Mouse (Mus musculus) midbrain, embryonic 14.5 days (tissue): ENCODE measurements around the gene Fam167b. TPM values are rescaled to one million over a fixed set of nuclear protein-coding genes. Genes with fewer than 3 reads are reported as not detected.
"Not testable (repeated sequence)": the region's sequence is repeated elsewhere in the genome, so short reads cannot be mapped to it uniquely, and the experiment has no call there.

Experiments used
- ATAC-seq: fragments of 200-750 bp; cut with Nextera tagmentation; 2 replicates; pipeline ENCODE4 v1.8.0; 2017; ENCODE audit warnings: moderate number of reproducible peaks, moderate library complexity; ENCODE audit not compliant: low FRiP score, low TSS enrichment
- DNase-seq: peaks from one replicate; pipeline ENCODE4 v3.0.0-alpha.2; 2015
- H3K27ac ChIP-seq: fragments of 300-500 bp; sonication (generic); replicated peaks from 2 replicates; pipeline ENCODE4 v1.5.1; 2014; ENCODE audit warnings: mild to moderate bottlenecking, low read depth, low read length, moderate library complexity
- H3K27me3 ChIP-seq: fragments of 300-500 bp; sonication (generic); 2 replicates; pipeline ENCODE4 v1.6.1; 2014; ENCODE audit warnings: low read length, control low read depth, mixed read lengths; ENCODE audit not compliant: control insufficient read depth, insufficient read depth
- H3K36me3 ChIP-seq: fragments of 300-500 bp; sonication (generic); 2 replicates; pipeline ENCODE4 v1.6.1; 2014; ENCODE audit warnings: low read length, control low read depth; ENCODE audit not compliant: control insufficient read depth, insufficient read depth
- H3K4me1 ChIP-seq: fragments of 300-500 bp; sonication (generic); 2 replicates; pipeline ENCODE4 v1.6.1; 2014; ENCODE audit warnings: mild to moderate bottlenecking, antibody characterized with exemption, low read length, control low read depth; ENCODE audit not compliant: control insufficient read depth, insufficient read depth
- H3K4me2 ChIP-seq: fragments of 300-500 bp; sonication (generic); 2 replicates; pipeline ENCODE4 v1.6.1; 2014; ENCODE audit warnings: mild to moderate bottlenecking, low read length, moderate library complexity
- H3K4me3 ChIP-seq: fragments of 300-500 bp; sonication (generic); replicated peaks from 2 replicates; pipeline ENCODE4 v1.5.1; 2014; ENCODE audit warnings: low read depth, low read length
- H3K9ac ChIP-seq: fragments of 300-500 bp; sonication (generic); replicated peaks from 2 replicates; pipeline ENCODE4 v1.6.1; 2014; ENCODE audit warnings: mild to moderate bottlenecking, low read length, moderate library complexity
- H3K9me3 ChIP-seq: fragments of 300-500 bp; sonication (generic); 2 replicates; pipeline ENCODE4 v1.6.1; 2016; ENCODE audit warnings: low read length, control low read depth, mixed read lengths; ENCODE audit not compliant: control insufficient read depth
- WGBS: fragments of 180-500 bp; shearing (Covaris S2); extraction: QIAGEN DNeasy Blood & Tissue Kit; methylation state at CpG from one replicate; pipeline ENCODE4 v1.1.7; 2014; 5-methylcytosine and 5-hydroxymethylcytosine counted together
- microRNA-seq: library from miRNA; unstranded; fragments of <30 nt; microRNA quantifications from one replicate; pipeline ENCODE4, GENCODE M21; 2016
- polyA plus RNA-seq: library from polyadenylated mRNA; unstranded; fragments of >200 nt; fragmentation: Nextera tagmentation; extraction: Ambion mirVana; gene quantifications from 2 replicates; pipeline ENCODE4 v1.2.1, GENCODE M21; 2014

Fam167b gene
- polyA plus RNA-seq, 1 experiment from 2014 or later, result 0.24 TPM

- no peaks in the 10 kb centered on the region for H3K36me3 ChIP-seq
- H3K4me3 ChIP-seq, result no peak overlapping the region
- H3K4me2 ChIP-seq, result no peak overlapping the region
- no peak overlapping the region for H3K27ac ChIP-seq
- ATAC-seq (no peak), DNase-seq (no peak)
- no peak overlapping the region for H3K9ac ChIP-seq
- WGBS, result 89% methylated on average over 4 of the region's 4 CpGs
- H3K9me3 ChIP-seq, result no peaks in the 10 kb centered on the region
- no peaks in the 10 kb centered on the region for H3K27me3 ChIP-seq
- H3K4me1 ChIP-seq, result peaks cover 12% of the 10 kb centered on the region
These were observed 34.2 kb downstream of the Fam167b start for GRCm38 (mm10) chr4:129544106-129544505.

- DNase-seq, result peak; percentile 98
- no peaks in the 10 kb centered on the region for H3K36me3 ChIP-seq
- H3K9me3 ChIP-seq, result no peaks in the 10 kb centered on the region
- no peaks in the 10 kb centered on the region for H3K27me3 ChIP-seq
- H3K27ac ChIP-seq, result peak within 1 kb of the TSS; percentile 74
- peak within 1 kb of the TSS; percentile 78 for H3K4me3 ChIP-seq
- under 1% methylated on average over 46 of the region's 46 CpGs for WGBS
- peak within 1 kb of the TSS; percentile 78 for H3K9ac ChIP-seq
- peak within 1 kb of the TSS; percentile 68 for H3K4me2 ChIP-seq
- peak; percentile 99 for ATAC-seq
- H3K4me1 ChIP-seq, result peaks cover 12% of the 10 kb centered on the region
These were observed 35.7 kb downstream of the Fam167b start, which contains the start of gene Hdac1 for GRCm38 (mm10) chr4:129542592-129543141. Hdac1 (minus strand) TSS chr4:129542713.

GRCm38 (mm10) chr4:129541868-129542591, 36.3 kb downstream of the Fam167b start:
- peak overlapping the region; percentile 74 for H3K27ac ChIP-seq
- peak overlapping the region; percentile 78 for H3K4me3 ChIP-seq
- WGBS, result 0% methylated on average over 30 of the region's 30 CpGs
- DNase-seq (peak; percentile 49), ATAC-seq (0 out of 2 replicates have a peak, but pooled peaks have one; percentile 15)
- H3K4me1 ChIP-seq, result peaks cover 12% of the 10 kb centered on the region
- peak overlapping the region; percentile 68 for H3K4me2 ChIP-seq
- H3K9ac ChIP-seq, result peak overlapping the region; percentile 78
- H3K36me3 ChIP-seq, result no peaks in the 10 kb centered on the region
- H3K9me3 ChIP-seq, result no peaks in the 10 kb centered on the region
- no peaks in the 10 kb centered on the region for H3K27me3 ChIP-seq

- Histone ChIP-seq H3K4me1 (peaks cover 12% of the 10 kb centered on the region), H3K9ac (no peak overlapping the region), H3K27me3 (no peaks in the 10 kb centered on the region), H3K36me3 (0 out of 2 replicates have a peak, but pooled peaks cover 5% of the 10 kb centered on the region), H3K27ac (no peak overlapping the region), H3K4me2 (no peak overlapping the region), H3K4me3 (no peak overlapping the region), H3K9me3 (no peaks in the 10 kb centered on the region)
- 94% methylated on average over 6 of the region's 6 CpGs for WGBS
- DNase-seq (no peak), ATAC-seq (no peak)
These were observed 38.3 kb downstream of the Fam167b start for GRCm38 (mm10) chr4:129540012-129540411.

GRCm38 (mm10) chr4:129528901-129529300, 49.4 kb downstream of the Fam167b start:
- H3K9ac ChIP-seq, H3K4me2 ChIP-seq, H3K4me3 ChIP-seq, DNase-seq, H3K27me3 ChIP-seq, ATAC-seq, H3K9me3 ChIP-seq, H3K4me1 ChIP-seq, H3K27ac ChIP-seq: not testable (repeated sequence)
- peaks cover 66% of the 10 kb centered on the region for H3K36me3 ChIP-seq
- WGBS, result 95% methylated on average over 5 of the region's 6 CpGs

Small RNA genes lying within 50 kb of the gene (microRNA-seq; reads per million reads assigned to microRNA genes)
- not detected for gene Mir8119

Other genes with a start within 250 kb of the Fam167b start
- gene Rbbp4, start 243.2 kb downstream of the Fam167b start, polyA plus RNA-seq, result 280 and 349 TPM in 2 replicates
- gene Zbtb8os, start 242.9 kb downstream of the Fam167b start, polyA plus RNA-seq, result 22.9 and 26.3 TPM in 2 replicates
- gene Zbtb8a, start 200.4 kb downstream of the Fam167b start, polyA plus RNA-seq, result 12.4 and 13.3 TPM in 2 replicates
- gene Zbtb8b, start 137.7 kb downstream of the Fam167b start, polyA plus RNA-seq, result 15.9 and 17.6 TPM in 2 replicates
- 31.4 and 35.7 TPM in 2 replicates for gene Bsdc1, start 117.0 kb downstream of the Fam167b start, polyA plus RNA-seq
- 0.38 and 0.74 TPM in 2 replicates for gene Tssk3, start 87.5 kb downstream of the Fam167b start, polyA plus RNA-seq
- 0.69 TPM in 1 of 2 replicates, not detected in the other for gene Fam229a, start 87.4 kb downstream of the Fam167b start, polyA plus RNA-seq
- gene Marcksl1, start 65.0 kb downstream of the Fam167b start, polyA plus RNA-seq, result 1,591 and 1,713 TPM in 2 replicates
- 73.6 and 101 TPM in 2 replicates for gene Hdac1, start 35.8 kb downstream of the Fam167b start, polyA plus RNA-seq
- 9.0 and 13.6 TPM in 2 replicates for gene Lck, start 4.9 kb downstream of the Fam167b start, polyA plus RNA-seq
- 232 and 238 TPM in 2 replicates for gene Eif3i, start 22.1 kb upstream of the Fam167b start, polyA plus RNA-seq
- gene Tmem234, start 22.1 kb upstream of the Fam167b start, polyA plus RNA-seq, result 181 and 186 TPM in 2 replicates
- 2.9 and 4.4 TPM in 2 replicates for gene Dcdc2b, start 35.7 kb upstream of the Fam167b start, polyA plus RNA-seq
- gene Iqcc, start 40.5 kb upstream of the Fam167b start, polyA plus RNA-seq, result 25.0 and 28.0 TPM in 2 replicates
- gene Ccdc28b, start 45.4 kb upstream of the Fam167b start, polyA plus RNA-seq, result 127 and 147 TPM in 2 replicates
- gene Txlna, start 62.5 kb upstream of the Fam167b start, polyA plus RNA-seq, result 37.4 and 64.1 TPM in 2 replicates
- gene Kpna6, start 94.2 kb upstream of the Fam167b start, polyA plus RNA-seq, result 16.2 and 17.1 TPM in 2 replicates
- gene Tmem39b, start 118.3 kb upstream of the Fam167b start, polyA plus RNA-seq, result 43.5 and 48.6 TPM in 2 replicates
- gene Khdrbs1, start 163.8 kb upstream of the Fam167b start, polyA plus RNA-seq, result 119 and 154 TPM in 2 replicates
- gene Ptp4a2, start 232.7 kb upstream of the Fam167b start, polyA plus RNA-seq, result 184 and 256 TPM in 2 replicates